Mouse (Mus musculus): ENCODE results near the gene Dusp8. TPM values are rescaled to one million over a fixed set of nuclear protein-coding genes. Genes with fewer than 3 reads are reported as not detected.

The Dusp8 gene
- polyA plus RNA-seq, 1 experiment from 2014 or later = 4.3 TPM

GRCm38 (mm10) chr7:142096701-142097100 lies 1.1 kb upstream of the Dusp8 start:
- Histone ChIP-seq H3K9me3 (replicated peaks) (no peaks in the 10 kb centered on the region), H3K4me3 (replicated peaks) (no peak overlapping the region), H3K27ac (replicated peaks) (no peak overlapping the region), H3K4me2 (no peak overlapping the region), H3K36me3 (replicated peaks) (no peaks in the 10 kb centered on the region), H3K27me3 (peaks cover 100% of the 10 kb centered on the region), H3K9ac (no peak overlapping the region), H3K4me1 (replicated peaks) (peaks cover 43% of the 10 kb centered on the region)
- no peak for ATAC-seq (ENCODE audit: insufficient read depth)
- 51% methylated on average over 4 of the region's 4 CpGs for WGBS (ENCODE audit: insufficient replicate concordance)

GRCm38 (mm10) chr7:142094301-142095143 lies 1.1 kb downstream of the Dusp8 start:
- H3K27me3 ChIP-seq = peaks cover 100% of the 10 kb centered on the region
- peak overlapping the region; percentile 97 for H3K4me2 ChIP-seq
- under 1% methylated on average over 89 of the region's 89 CpGs for WGBS (ENCODE audit: insufficient replicate concordance)
- H3K4me3 ChIP-seq (replicated peaks) = peak overlapping the region; percentile 87
- H3K36me3 ChIP-seq (replicated peaks) = no peaks in the 10 kb centered on the region
- H3K4me1 ChIP-seq (replicated peaks) = peaks cover 60% of the 10 kb centered on the region
- H3K9ac ChIP-seq = peak overlapping the region; percentile 98
- peak; percentile 72 for ATAC-seq (ENCODE audit: insufficient read depth)
- peak overlapping the region; percentile 84 for H3K27ac ChIP-seq (replicated peaks)
- H3K9me3 ChIP-seq (replicated peaks) = no peaks in the 10 kb centered on the region

GRCm38 (mm10) chr7:142093696-142094240 lies 1.9 kb downstream of the Dusp8 start:
- H3K27me3 ChIP-seq = peaks cover 100% of the 10 kb centered on the region
- H3K4me3 ChIP-seq (replicated peaks) = peak overlapping the region; percentile 87
- peaks cover 67% of the 10 kb centered on the region for H3K4me1 ChIP-seq (replicated peaks)
- peak; percentile 8 for ATAC-seq (ENCODE audit: insufficient read depth)
- peak overlapping the region; percentile 84 for H3K27ac ChIP-seq (replicated peaks)
- H3K4me2 ChIP-seq = peak overlapping the region; percentile 97
- H3K9me3 ChIP-seq (replicated peaks) = no peaks in the 10 kb centered on the region
- H3K36me3 ChIP-seq (replicated peaks) = no peaks in the 10 kb centered on the region
- WGBS (ENCODE audit: insufficient replicate concordance) = 17% methylated on average over 6 of the region's 6 CpGs
- H3K9ac ChIP-seq = peak overlapping the region; percentile 98

GRCm38 (mm10) chr7:142092991-142093390 lies 2.7 kb downstream of the Dusp8 start:
- Histone ChIP-seq H3K4me3 (replicated peaks) (peak overlapping the region; percentile 87), H3K4me2 (peak overlapping the region; percentile 97), H3K36me3 (replicated peaks) (no peaks in the 10 kb centered on the region), H3K4me1 (replicated peaks) (peaks cover 75% of the 10 kb centered on the region), H3K27me3 (peaks cover 99% of the 10 kb centered on the region), H3K9me3 (replicated peaks) (no peaks in the 10 kb centered on the region), H3K9ac (peak overlapping the region; percentile 98; the same call in 1 of the 2 replicates), H3K27ac (replicated peaks) (peak overlapping the region; percentile 84; the same call in 1 of the 2 replicates)
- ATAC-seq (ENCODE audit: insufficient read depth) = no peak
- 48% methylated on average over 1 of the region's 1 CpGs for WGBS (ENCODE audit: insufficient replicate concordance)

- Histone ChIP-seq H3K9me3 (replicated peaks) (no peaks in the 10 kb centered on the region), H3K4me2 (0 out of 2 replicates have a peak overlapping the region, but pooled peaks have one; percentile 97), H3K27ac (replicated peaks) (no peak overlapping the region; the same call in 1 of the 2 replicates), H3K4me1 (replicated peaks) (peaks cover 82% of the 10 kb centered on the region), H3K4me3 (replicated peaks) (no peak overlapping the region), H3K27me3 (peaks cover 88% of the 10 kb centered on the region), H3K9ac (no peak overlapping the region), H3K36me3 (replicated peaks) (no peaks in the 10 kb centered on the region)
- no peak for ATAC-seq (ENCODE audit: insufficient read depth)
- 10% methylated on average over 4 of the region's 4 CpGs for WGBS (ENCODE audit: insufficient replicate concordance)
Measured at GRCm38 (mm10) chr7:142091848-142092247, 3.8 kb downstream of the Dusp8 start.

- Histone ChIP-seq H3K27ac (replicated peaks) (peak overlapping the region; percentile 96), H3K4me2 (peak overlapping the region; percentile 32; the same call in 1 of the 2 replicates), H3K4me3 (replicated peaks) (no peak overlapping the region), H3K4me1 (replicated peaks) (peaks cover 92% of the 10 kb centered on the region), H3K36me3 (replicated peaks) (peaks cover 1% of the 10 kb centered on the region; the same call in 1 of the 2 replicates), H3K9me3 (replicated peaks) (no peaks in the 10 kb centered on the region), H3K9ac (peak overlapping the region; percentile 56), H3K27me3 (peaks cover 70% of the 10 kb centered on the region)
- WGBS (ENCODE audit: insufficient replicate concordance) = 66% methylated on average over 17 of the region's 17 CpGs
- no peak for ATAC-seq (ENCODE audit: insufficient read depth)
Measured at GRCm38 (mm10) chr7:142089648-142090447, 5.8 kb downstream of the Dusp8 start.

- Histone ChIP-seq H3K9me3 (replicated peaks) (no peaks in the 10 kb centered on the region), H3K4me2 (peak overlapping the region; percentile 32), H3K4me1 (replicated peaks) (peaks cover 92% of the 10 kb centered on the region), H3K27ac (replicated peaks) (peak overlapping the region; percentile 96), H3K4me3 (replicated peaks) (no peak overlapping the region), H3K36me3 (replicated peaks) (peaks cover 11% of the 10 kb centered on the region), H3K27me3 (peaks cover 70% of the 10 kb centered on the region), H3K9ac (peak overlapping the region; percentile 56; the same call in 1 of the 2 replicates)
- WGBS (ENCODE audit: insufficient replicate concordance) = 10% methylated on average over 5 of the region's 5 CpGs
- ATAC-seq (ENCODE audit: insufficient read depth) = no peak
Measured at GRCm38 (mm10) chr7:142088886-142089285, 6.8 kb downstream of the Dusp8 start.

- ATAC-seq (ENCODE audit: insufficient read depth) = peak; percentile 99
- H3K27me3 ChIP-seq = peaks cover 70% of the 10 kb centered on the region
Measured at GRCm38 (mm10) chr7:142087069-142087652, 8.5 kb downstream of the Dusp8 start.

GRCm38 (mm10) chr7:142086159-142086905 lies 9.3 kb downstream of the Dusp8 start:
- Histone ChIP-seq H3K27ac (replicated peaks) (peak overlapping the region; percentile 96), H3K36me3 (replicated peaks) (peaks cover 37% of the 10 kb centered on the region), H3K9me3 (replicated peaks) (no peaks in the 10 kb centered on the region), H3K4me2 (peak overlapping the region; percentile 69), H3K9ac (peak overlapping the region; percentile 66), H3K4me3 (replicated peaks) (peak overlapping the region; percentile 29), H3K27me3 (peaks cover 70% of the 10 kb centered on the region), H3K4me1 (replicated peaks) (peaks cover 76% of the 10 kb centered on the region)
- peak; percentile 10 for ATAC-seq (ENCODE audit: insufficient read depth)
- 49% methylated on average over 4 of the region's 4 CpGs for WGBS (ENCODE audit: insufficient replicate concordance)

More at GRCm38 (mm10) chr7:142087069-142087652, 8.5 kb downstream of the Dusp8 start:
- Histone ChIP-seq H3K4me3 (replicated peaks) (peak overlapping the region; percentile 29), H3K36me3 (replicated peaks) (peaks cover 28% of the 10 kb centered on the region), H3K9me3 (replicated peaks) (no peaks in the 10 kb centered on the region), H3K9ac (peak overlapping the region; percentile 66), H3K4me2 (peak overlapping the region; percentile 69), H3K4me1 (replicated peaks) (peaks cover 82% of the 10 kb centered on the region), H3K27ac (replicated peaks) (peak overlapping the region; percentile 96)
- WGBS (ENCODE audit: insufficient replicate concordance) = 44% methylated on average over 1 of the region's 1 CpGs

- H3K9ac ChIP-seq = peak overlapping the region; percentile 7; the same call in 1 of the 2 replicates
- H3K27me3 ChIP-seq = peaks cover 70% of the 10 kb centered on the region
- H3K9me3 ChIP-seq (replicated peaks) = no peaks in the 10 kb centered on the region
- peak overlapping the region; percentile 96; the same call in 1 of the 2 replicates for H3K27ac ChIP-seq (replicated peaks)
- H3K4me1 ChIP-seq (replicated peaks) = peaks cover 67% of the 10 kb centered on the region
- no peak for ATAC-seq (ENCODE audit: insufficient read depth)
- peaks cover 37% of the 10 kb centered on the region for H3K36me3 ChIP-seq (replicated peaks)
- no peak overlapping the region for H3K4me2 ChIP-seq
- no peak overlapping the region for H3K4me3 ChIP-seq (replicated peaks)
- 55% methylated on average over 3 of the region's 3 CpGs for WGBS (ENCODE audit: insufficient replicate concordance)
Measured at GRCm38 (mm10) chr7:142084820-142085219, 10.8 kb downstream of the Dusp8 start.
